Mouse (Mus musculus): Measurements from ENCODE around the gene Thegl. TPM values are rescaled to one million over a fixed set of nuclear protein-coding genes. Genes with fewer than 3 reads are reported as not detected.
"Not testable (repeated sequence)": the region's sequence is repeated elsewhere in the genome, so short reads cannot be mapped to it uniquely, and the experiment has no call there.

The Thegl gene
- polyA plus RNA-seq, 1 experiment from 2014 or later, result 0.12 TPM

DNA sequence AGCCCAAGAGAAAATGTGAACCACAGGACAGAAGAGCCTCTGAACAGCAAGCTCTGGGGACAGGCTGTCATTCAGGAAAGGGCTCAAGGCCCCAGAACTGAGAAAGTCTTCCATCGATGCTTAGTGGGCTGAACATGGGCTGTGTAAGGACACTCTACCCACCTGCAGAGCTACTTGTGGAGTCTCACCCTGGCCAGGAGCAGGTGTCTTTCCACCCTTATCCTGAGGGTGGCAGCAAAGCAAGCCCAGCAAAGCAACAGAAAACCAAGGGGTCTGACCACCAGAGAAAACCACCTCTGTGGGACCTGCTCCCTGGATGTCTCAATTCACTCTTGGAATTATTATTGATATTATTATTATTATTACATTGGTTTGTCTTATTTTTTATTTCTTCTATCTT lies 73.5 kb downstream of the Thegl start:
- WGBS, result 36% methylated on average over 1 of the region's 1 CpGs
- H3K4me3 ChIP-seq, result no peak overlapping the region
- no peaks in the 10 kb centered on the region for H3K9me3 ChIP-seq (replicated peaks)
- DNase-seq (ENCODE audit: low spot score), result peak; percentile 53
- no peaks in the 10 kb centered on the region for H3K36me3 ChIP-seq
- H3K4me1 ChIP-seq, result peaks cover 6% of the 10 kb centered on the region
- H3K27ac ChIP-seq (replicated peaks), result no peak overlapping the region
- peaks cover 49% of the 10 kb centered on the region for H3K27me3 ChIP-seq (ENCODE audit: low read depth, poor library complexity, severe bottlenecking)

DNA sequence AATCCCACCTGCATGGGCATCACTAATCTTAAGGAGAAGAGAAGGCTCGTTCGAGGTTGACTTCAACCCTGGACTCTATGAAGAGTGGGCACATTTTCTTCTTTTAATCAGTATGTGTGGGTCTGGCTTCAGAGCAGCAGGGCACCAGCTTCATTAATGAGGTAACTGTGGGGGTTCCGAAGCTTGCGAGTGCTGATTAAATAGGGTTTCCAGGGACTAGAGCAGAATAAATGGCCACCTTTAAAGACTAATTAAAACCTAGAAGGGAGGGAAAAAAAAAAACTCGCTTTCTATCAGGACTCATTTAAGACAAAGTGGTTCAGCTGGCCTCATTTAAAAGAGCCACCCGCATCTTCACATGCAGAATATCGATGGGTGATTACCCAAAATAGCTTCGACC lies 74.1 kb downstream of the Thegl start:
- H3K27me3 ChIP-seq (ENCODE audit: low read depth, poor library complexity, severe bottlenecking), result peaks cover 55% of the 10 kb centered on the region
- 42% methylated on average over 8 of the region's 8 CpGs for WGBS
- no peak overlapping the region for H3K4me3 ChIP-seq
- H3K36me3 ChIP-seq, result no peaks in the 10 kb centered on the region
- no peaks in the 10 kb centered on the region for H3K9me3 ChIP-seq (replicated peaks)
- peaks cover 12% of the 10 kb centered on the region for H3K4me1 ChIP-seq
- no peak overlapping the region for H3K27ac ChIP-seq (replicated peaks)
- no peak for DNase-seq (ENCODE audit: low spot score)

DNA sequence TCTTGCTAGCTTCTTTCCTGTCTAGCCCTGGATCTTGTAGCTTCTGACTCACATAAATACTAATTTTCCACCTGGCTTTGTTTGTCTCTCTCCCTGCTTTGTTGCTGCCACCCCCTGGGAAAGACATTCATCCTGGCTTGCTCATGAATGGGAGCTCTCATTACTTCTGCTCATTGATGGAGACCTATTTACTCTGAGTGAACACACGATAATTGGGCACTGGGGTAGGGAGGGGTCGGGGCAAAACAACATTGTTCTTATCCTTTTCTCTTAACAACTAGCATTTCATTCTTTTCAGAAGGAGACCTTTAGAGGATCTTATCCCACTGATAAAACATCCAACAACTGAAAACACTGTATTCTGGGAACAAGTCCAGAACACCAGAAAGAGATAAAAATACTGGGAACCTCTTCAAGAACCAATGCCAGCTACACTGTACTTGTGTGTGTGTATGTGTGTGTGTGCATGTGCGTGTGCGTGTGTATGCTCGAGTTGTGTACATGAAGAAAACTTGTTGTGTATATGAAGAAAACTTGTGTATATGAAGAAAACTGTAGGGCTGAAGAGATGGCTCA lies 74.8 kb downstream of the Thegl start:
- Histone ChIP-seq H3K4me3 (no peak overlapping the region), H3K4me1 (peaks cover 17% of the 10 kb centered on the region), H3K27ac (replicated peaks) (no peak overlapping the region), H3K9me3 (replicated peaks) (no peaks in the 10 kb centered on the region), H3K27me3 (ENCODE audit: low read depth, poor library complexity, severe bottlenecking) (peaks cover 62% of the 10 kb centered on the region), H3K36me3 (no peaks in the 10 kb centered on the region)
- 64% methylated on average over 5 of the region's 5 CpGs for WGBS
- DNase-seq (ENCODE audit: low spot score), result no peak

DNA sequence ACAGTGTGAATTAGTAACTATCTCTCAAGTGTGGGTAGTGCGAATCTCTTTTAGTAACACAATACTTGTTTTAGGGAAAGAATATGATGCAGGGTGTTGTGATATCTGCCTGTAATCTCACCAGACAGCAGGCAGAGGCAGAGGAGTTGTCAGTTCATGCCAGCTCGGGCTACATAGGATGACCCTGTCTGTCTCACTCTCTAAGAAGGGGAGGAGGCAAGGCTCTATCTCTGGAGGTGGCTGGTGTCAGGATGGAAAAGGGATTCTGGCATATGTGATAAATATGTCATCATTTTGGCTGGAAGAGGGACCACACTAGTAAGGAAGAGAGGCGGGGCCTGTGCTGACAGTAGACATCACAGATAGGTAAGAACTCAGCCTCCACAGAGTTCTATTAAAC lies 76.1 kb downstream of the Thegl start:
- WGBS, result 77% methylated on average over 3 of the region's 3 CpGs
- peaks cover 76% of the 10 kb centered on the region for H3K27me3 ChIP-seq (ENCODE audit: low read depth, poor library complexity, severe bottlenecking)
- H3K4me1 ChIP-seq, result peaks cover 17% of the 10 kb centered on the region
- no peak overlapping the region for H3K4me3 ChIP-seq
- no peak overlapping the region for H3K27ac ChIP-seq (replicated peaks)
- DNase-seq (ENCODE audit: low spot score), result no peak
- H3K9me3 ChIP-seq (replicated peaks), result no peaks in the 10 kb centered on the region
- no peaks in the 10 kb centered on the region for H3K36me3 ChIP-seq

DNA sequence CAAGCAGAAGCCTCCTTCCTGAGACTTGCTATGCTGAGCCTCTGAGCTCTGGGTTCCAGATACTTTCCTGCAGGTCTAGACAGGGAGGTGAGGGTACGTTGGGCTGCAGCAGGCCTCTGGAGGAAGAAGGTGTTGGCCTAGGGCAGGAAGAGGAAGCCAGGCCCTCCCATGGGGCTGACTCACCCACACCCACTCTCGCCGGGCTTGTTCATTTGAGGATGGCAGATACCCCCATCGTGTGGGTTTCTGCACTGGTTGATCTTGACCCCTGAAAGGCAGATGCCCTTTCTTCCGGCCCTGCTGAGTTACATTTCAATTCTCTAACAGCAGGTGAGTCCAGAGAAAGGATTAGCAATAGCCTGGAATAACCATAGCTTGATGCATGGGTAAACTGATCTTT lies 76.7 kb downstream of the Thegl start:
- WGBS, result 73% methylated on average over 5 of the region's 5 CpGs
- Histone ChIP-seq H3K27ac (replicated peaks) (no peak overlapping the region), H3K4me1 (peaks cover 21% of the 10 kb centered on the region), H3K27me3 (ENCODE audit: low read depth, poor library complexity, severe bottlenecking) (peaks cover 82% of the 10 kb centered on the region), H3K9me3 (replicated peaks) (no peaks in the 10 kb centered on the region), H3K4me3 (no peak overlapping the region), H3K36me3 (no peaks in the 10 kb centered on the region)
- DNase-seq (ENCODE audit: low spot score), result no peak

DNA sequence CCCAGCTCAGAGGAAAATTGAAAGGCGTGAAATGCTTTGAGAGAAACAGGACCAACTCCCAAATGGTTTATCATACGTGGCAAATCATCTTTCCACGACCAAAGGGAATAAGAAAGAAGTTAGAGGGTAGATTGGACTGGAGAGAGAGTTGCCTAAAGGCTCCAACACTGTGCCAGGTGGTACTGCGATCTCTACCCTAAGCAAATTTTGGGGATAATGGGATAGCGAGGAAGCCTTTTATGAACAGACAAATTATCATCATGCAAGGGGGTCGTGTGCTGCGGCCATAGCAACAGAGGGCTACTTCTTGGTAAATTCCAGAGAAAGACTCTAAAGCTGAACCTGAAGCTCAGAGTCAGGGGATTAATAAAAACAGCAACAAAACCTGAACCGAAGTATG lies 78.1 kb downstream of the Thegl start:
- whole genome bisulfite sequencing, result 39% methylated on average over 8 of the region's 8 CpGs
- no peaks in the 10 kb centered on the region for H3K36me3 ChIP-seq
- H3K27me3 ChIP-seq (ENCODE audit: low read depth, poor library complexity, severe bottlenecking), result peaks cover 89% of the 10 kb centered on the region
- peaks cover 35% of the 10 kb centered on the region for H3K4me1 ChIP-seq
- DNase-seq (ENCODE audit: low spot score), result no peak
- no peak overlapping the region for H3K27ac ChIP-seq (replicated peaks)
- H3K9me3 ChIP-seq (replicated peaks), result no peaks in the 10 kb centered on the region
- H3K4me3 ChIP-seq, result peak overlapping the region; percentile 75

DNA sequence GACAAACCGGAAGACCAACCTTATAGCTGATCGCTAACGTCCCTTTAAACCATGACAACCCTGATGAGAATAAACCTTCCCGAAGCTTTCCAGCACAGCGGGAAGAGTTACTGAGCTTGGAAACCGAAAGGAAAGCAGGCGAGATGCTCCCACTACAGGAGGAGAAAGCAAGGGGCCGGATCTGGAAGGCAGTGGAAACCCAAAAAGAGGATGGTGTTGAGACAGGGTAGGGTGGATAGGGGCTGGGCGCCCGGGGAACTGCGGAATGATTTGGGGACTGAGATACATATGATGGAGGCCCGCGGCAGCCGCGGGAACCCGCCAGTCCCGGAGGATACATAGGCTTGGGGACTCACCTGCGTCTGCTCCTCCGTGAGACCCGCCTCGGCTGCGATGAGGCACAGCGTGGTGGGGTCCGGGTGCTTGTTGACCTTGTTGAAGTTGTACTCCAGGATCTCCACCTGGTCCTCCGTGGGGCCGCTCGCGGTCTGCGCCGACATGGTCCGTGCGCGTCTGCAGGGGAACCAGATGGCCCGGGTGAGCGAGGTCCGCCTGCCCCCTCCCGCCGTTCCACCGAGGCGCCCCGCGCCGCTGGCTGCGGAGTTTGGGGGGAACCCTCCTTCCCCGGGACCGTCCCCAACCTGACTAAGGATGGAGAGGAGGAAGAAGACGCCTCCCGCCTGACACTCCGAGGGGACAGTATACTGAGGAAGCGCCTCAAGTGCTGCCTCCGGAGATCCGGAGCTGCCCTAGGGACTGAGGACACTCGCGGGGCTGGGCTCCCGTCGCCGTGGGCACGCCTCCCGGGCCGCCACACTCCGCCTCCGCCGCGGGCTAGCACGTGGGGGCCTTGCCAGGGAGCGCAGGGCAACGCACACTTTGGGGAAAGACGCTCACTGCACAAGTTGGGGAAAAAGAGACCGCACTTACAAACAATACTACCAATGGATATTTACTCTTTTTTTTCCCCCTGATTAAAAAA lies 79.0 kb downstream of the Thegl start:
- Histone ChIP-seq H3K4me3 (peak overlapping the region; percentile 75), H3K4me1 (peaks cover 35% of the 10 kb centered on the region), H3K27me3 (ENCODE audit: low read depth, poor library complexity, severe bottlenecking) (peaks cover 93% of the 10 kb centered on the region), H3K27ac (replicated peaks) (peak overlapping the region; percentile 69; the same call in 1 of the 2 replicates), H3K36me3 (no peaks in the 10 kb centered on the region), H3K9me3 (replicated peaks) (no peaks in the 10 kb centered on the region)
- DNase-seq (ENCODE audit: low spot score), result peak; percentile 55
- WGBS, result under 1% methylated on average over 69 of the region's 69 CpGs

DNA sequence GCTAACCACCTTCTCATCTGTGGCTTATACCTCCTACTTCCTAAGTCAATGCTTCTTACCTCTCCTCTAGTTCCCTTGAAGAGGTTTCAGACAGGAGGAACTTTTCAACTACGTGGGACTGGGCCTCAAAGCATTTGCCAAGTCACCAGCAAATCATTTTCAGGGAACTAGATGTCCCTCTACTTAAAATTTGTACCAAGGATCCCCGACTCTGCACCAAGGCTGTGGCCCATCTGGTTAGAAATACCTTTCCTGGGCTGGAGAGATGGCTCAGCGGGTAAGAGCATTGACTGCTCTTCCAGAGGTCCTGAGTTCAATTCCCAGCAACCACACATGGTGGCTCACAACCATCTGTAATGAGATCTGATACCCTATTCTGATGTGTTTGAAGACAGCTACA lies 80.4 kb downstream of the Thegl start:
- not testable (repeated sequence) for H3K9me3 ChIP-seq (replicated peaks); H3K36me3 ChIP-seq; H3K27ac ChIP-seq (replicated peaks); DNase-seq (ENCODE audit: low spot score); H3K4me3 ChIP-seq
- 88% methylated on average over 3 of the region's 3 CpGs for WGBS
- peaks cover 35% of the 10 kb centered on the region for H3K4me1 ChIP-seq
- H3K27me3 ChIP-seq (ENCODE audit: low read depth, poor library complexity, severe bottlenecking), result peaks cover 99% of the 10 kb centered on the region

DNA sequence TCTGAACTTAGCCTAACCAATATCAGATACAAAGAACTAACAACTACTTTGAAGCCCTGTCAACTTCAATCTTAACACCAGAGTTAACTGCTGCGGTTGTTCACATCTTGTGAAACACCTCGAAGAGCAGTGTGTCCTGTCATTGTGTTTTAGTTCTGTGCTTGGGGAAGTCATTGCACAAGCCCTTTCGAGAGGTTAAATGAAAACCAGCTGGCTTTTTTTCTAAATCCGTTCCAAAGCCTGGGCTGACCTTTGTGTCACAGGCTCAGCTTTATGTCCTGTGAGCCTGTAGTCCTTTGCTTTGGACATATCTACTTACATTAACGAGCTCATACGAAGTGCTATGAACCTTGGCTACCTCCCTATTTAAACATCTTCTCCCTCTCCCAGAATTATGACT lies 81.9 kb downstream of the Thegl start:
- Histone ChIP-seq H3K27ac (replicated peaks) (no peak overlapping the region), H3K4me3 (no peak overlapping the region), H3K36me3 (no peaks in the 10 kb centered on the region), H3K27me3 (ENCODE audit: low read depth, poor library complexity, severe bottlenecking) (peaks cover 95% of the 10 kb centered on the region), H3K4me1 (peaks cover 39% of the 10 kb centered on the region), H3K9me3 (replicated peaks) (no peaks in the 10 kb centered on the region)
- no peak for DNase-seq (ENCODE audit: low spot score)
- WGBS, result 54% methylated on average over 6 of the region's 6 CpGs

DNA sequence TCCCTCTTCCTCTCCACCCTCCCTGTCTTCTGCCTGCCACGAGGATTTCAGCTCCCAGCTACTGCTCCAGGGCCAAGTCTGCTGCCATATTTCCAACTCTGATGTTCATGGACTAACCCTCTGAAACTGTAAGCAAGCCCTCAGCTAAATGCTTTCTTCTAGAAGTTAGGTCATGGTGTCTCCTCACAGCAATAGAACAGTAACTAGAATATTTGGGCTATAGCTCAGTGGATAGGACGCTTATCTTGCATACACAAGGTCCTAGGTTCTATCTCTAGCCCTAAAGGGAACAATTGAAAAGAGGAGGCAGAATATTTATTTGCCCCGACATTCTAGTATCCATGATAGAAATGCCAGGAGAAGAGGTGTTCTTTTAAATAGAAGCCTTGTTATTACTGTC lies 83.1 kb downstream of the Thegl start:
- peaks cover 48% of the 10 kb centered on the region for H3K4me1 ChIP-seq
- no peaks in the 10 kb centered on the region for H3K9me3 ChIP-seq (replicated peaks)
- WGBS, result 78% methylated on average over 3 of the region's 3 CpGs
- peaks cover 94% of the 10 kb centered on the region for H3K27me3 ChIP-seq (ENCODE audit: low read depth, poor library complexity, severe bottlenecking)
- H3K36me3 ChIP-seq, result no peaks in the 10 kb centered on the region
- no peak overlapping the region for H3K27ac ChIP-seq (replicated peaks)
- no peak for DNase-seq (ENCODE audit: low spot score)
- no peak overlapping the region for H3K4me3 ChIP-seq

DNA sequence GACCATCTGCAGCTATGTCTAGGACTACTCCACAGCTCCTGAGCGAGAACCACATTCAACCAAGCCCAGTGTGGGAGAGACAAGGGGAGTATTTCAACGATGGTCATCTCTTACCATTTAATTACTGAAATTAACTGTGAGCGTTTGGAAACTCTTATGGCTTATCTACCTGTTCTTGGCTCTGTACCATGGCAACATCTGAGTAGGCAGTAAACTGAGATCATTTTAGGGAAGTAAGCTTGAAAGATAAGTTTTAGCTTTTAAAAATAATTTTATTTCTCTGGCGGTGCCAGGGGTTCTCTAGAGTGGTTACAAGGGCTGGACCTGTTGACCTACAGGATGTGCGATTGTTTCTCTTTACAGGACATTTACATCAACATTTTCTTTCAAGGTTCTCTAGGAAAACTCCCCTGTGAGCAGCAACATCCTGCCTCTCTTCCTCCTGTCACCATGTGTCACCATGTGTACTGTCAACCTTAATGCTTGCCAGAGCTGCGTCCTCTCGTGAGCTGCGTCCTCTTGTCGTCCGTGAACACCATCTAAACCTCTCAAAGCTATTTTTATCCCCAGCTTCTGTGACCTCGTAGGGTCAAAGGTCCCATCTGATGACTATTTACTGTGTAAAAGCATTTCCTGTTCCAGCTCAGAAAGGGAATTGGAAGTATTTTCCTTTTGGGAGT lies 83.6 kb downstream of the Thegl start:
- Histone ChIP-seq H3K27me3 (ENCODE audit: low read depth, poor library complexity, severe bottlenecking) (peaks cover 94% of the 10 kb centered on the region), H3K4me3 (no peak overlapping the region), H3K9me3 (replicated peaks) (no peaks in the 10 kb centered on the region), H3K36me3 (no peaks in the 10 kb centered on the region), H3K4me1 (peaks cover 45% of the 10 kb centered on the region), H3K27ac (replicated peaks) (no peak overlapping the region)
- WGBS, result 66% methylated on average over 11 of the region's 11 CpGs
- DNase-seq (ENCODE audit: low spot score), result no peak

DNA sequence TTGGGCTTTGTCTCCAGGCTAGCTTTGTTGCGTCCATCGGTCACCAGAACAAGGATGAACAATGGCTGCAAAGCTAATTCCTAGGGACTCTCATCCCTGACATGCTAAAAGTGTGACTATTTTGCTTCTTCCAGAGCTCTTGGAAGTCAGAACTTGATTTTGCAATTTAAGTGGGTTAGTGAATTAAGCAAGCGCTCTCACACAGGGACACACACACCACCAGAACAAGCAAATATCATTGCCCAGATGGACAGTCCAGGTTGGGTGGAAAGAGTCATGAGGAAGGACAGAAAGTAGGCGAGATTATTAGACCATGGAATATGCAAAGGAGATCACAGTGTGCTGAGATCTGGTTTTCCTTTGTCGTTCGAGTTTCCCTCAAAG lies 84.2 kb downstream of the Thegl start:
- H3K4me3 ChIP-seq, result no peak overlapping the region
- peaks cover 45% of the 10 kb centered on the region for H3K4me1 ChIP-seq
- H3K27ac ChIP-seq (replicated peaks), result no peak overlapping the region
- no peaks in the 10 kb centered on the region for H3K9me3 ChIP-seq (replicated peaks)
- WGBS, result 77% methylated on average over 6 of the region's 6 CpGs
- H3K27me3 ChIP-seq (ENCODE audit: low read depth, poor library complexity, severe bottlenecking), result peaks cover 94% of the 10 kb centered on the region
- H3K36me3 ChIP-seq, result no peaks in the 10 kb centered on the region
- no peak for DNase-seq (ENCODE audit: low spot score)

DNA sequence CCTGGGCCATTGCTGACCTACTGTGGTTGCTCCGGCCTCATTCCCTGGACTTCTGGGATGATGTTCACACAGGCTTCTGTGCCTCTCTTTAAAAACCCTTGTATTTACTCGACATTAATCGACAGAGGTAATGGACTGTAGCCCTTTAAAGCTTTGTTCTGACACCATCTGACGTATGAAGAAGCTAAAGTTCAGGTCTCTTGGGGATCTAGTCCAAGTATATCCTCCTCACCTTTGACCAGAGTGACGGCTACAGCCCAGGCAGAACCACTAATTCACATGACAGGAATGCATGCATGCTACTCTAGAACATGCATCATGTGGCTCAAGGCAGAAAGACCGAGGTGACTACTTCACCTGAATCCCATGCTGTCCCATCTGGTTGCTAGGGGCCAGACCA lies 84.9 kb downstream of the Thegl start:
- Histone ChIP-seq H3K9me3 (replicated peaks) (no peaks in the 10 kb centered on the region), H3K27ac (replicated peaks) (no peak overlapping the region), H3K4me3 (no peak overlapping the region), H3K27me3 (ENCODE audit: low read depth, poor library complexity, severe bottlenecking) (peaks cover 94% of the 10 kb centered on the region), H3K36me3 (no peaks in the 10 kb centered on the region), H3K4me1 (peaks cover 49% of the 10 kb centered on the region)
- DNase-seq (ENCODE audit: low spot score), result no peak
- WGBS, result 88% methylated on average over 6 of the region's 6 CpGs

All from midbrain, embryonic 10.5 days (tissue).